ENCODE assay signal across 8 mouse cellular contexts in genomic region chr8:120371725-120372457, GRCm38 (mm10).
DNase-seq lines count a peak whose midpoint lies in the region; ATAC-seq and TF ChIP-seq lines count a peak whose summit lies in the region.

No protein-coding gene starts in this region.

- peak overlapping the region; percentile 83 for H3K27ac ChIP-seq in heart, embryonic 16.5 days (ENCODE audit: low read length)
- no peak overlapping the region for H3K27ac ChIP-seq in stomach, embryonic 14.5 days (ENCODE audit: low read length)
- no peak overlapping the region for H3K27ac ChIP-seq in stomach, postnatal 0 days (replicated peaks)
- H3K27ac ChIP-seq in liver, embryonic 14.5 days = peak overlapping the region; percentile 97

- H3K27me3 ChIP-seq in heart, embryonic 16.5 days (ENCODE audit: control insufficient read depth, insufficient read depth, low read length) = no peaks in the 10 kb centered on the region
- H3K27me3 ChIP-seq in stomach, embryonic 14.5 days (ENCODE audit: control insufficient read depth, insufficient read depth, low read length) = no peaks in the 10 kb centered on the region
- no peaks in the 10 kb centered on the region for H3K27me3 ChIP-seq in stomach, postnatal 0 days (ENCODE audit: control insufficient read depth, insufficient read depth, low read length)
- H3K27me3 ChIP-seq in liver, embryonic 14.5 days (ENCODE audit: control insufficient read depth, insufficient read depth, low read length) = no peaks in the 10 kb centered on the region

- H3K4me2 ChIP-seq in heart, embryonic 16.5 days (ENCODE audit: low read depth, low read length) = peak overlapping the region; percentile 14; the same call in 1 of the 2 replicates
- H3K4me2 ChIP-seq in stomach, embryonic 14.5 days (replicated peaks; ENCODE audit: low read depth, low read length) = no peak overlapping the region
- H3K4me2 ChIP-seq in stomach, postnatal 0 days (replicated peaks; ENCODE audit: low read depth) = no peak overlapping the region
- H3K4me2 ChIP-seq in liver, embryonic 14.5 days (ENCODE audit: low read depth) = peak overlapping the region; percentile 94

- intact Hi-C loops in heart, postnatal 36 days (cut with DNase I) = no loop called here

- peak overlapping the region; percentile 52 for H3K9ac ChIP-seq in heart, embryonic 16.5 days (ENCODE audit: low read length)
- H3K9ac ChIP-seq in stomach, embryonic 14.5 days (replicated peaks; ENCODE audit: low read depth, low read length) = no peak overlapping the region
- no peak overlapping the region for H3K9ac ChIP-seq in stomach, postnatal 0 days (ENCODE audit: low read length)
- peak overlapping the region; percentile 86 for H3K9ac ChIP-seq in liver, embryonic 14.5 days (replicated peaks)

- H3K36me3 ChIP-seq in heart, embryonic 16.5 days (ENCODE audit: control insufficient read depth, insufficient read depth) = no peaks in the 10 kb centered on the region
- H3K36me3 ChIP-seq in stomach, embryonic 14.5 days (ENCODE audit: control insufficient read depth, insufficient read depth, low read length) = no peaks in the 10 kb centered on the region
- no peaks in the 10 kb centered on the region for H3K36me3 ChIP-seq in stomach, postnatal 0 days (ENCODE audit: control insufficient read depth, insufficient read depth, low read length)
- H3K36me3 ChIP-seq in liver, embryonic 14.5 days (replicated peaks; ENCODE audit: control insufficient read depth, insufficient read depth, low read depth) = no peaks in the 10 kb centered on the region

- no peak for TF ChIP-seq EP300 in stomach, postnatal 0 days (optimal IDR thresholded peaks at IDR 0.05)
- TF ChIP-seq EP300 in liver, embryonic 14.5 days (IDR thresholded peaks at IDR 0.05; ENCODE audit: low read depth) = peak; percentile 100

- no peaks in the 10 kb centered on the region for H3K9me3 ChIP-seq in heart, embryonic 16.5 days (replicated peaks; ENCODE audit: control insufficient read depth, low read length)
- no peaks in the 10 kb centered on the region for H3K9me3 ChIP-seq in stomach, embryonic 14.5 days (ENCODE audit: control insufficient read depth, low read depth, low read length)
- H3K9me3 ChIP-seq in stomach, postnatal 0 days (ENCODE audit: control insufficient read depth, low read length) = no peaks in the 10 kb centered on the region
- H3K9me3 ChIP-seq in liver, embryonic 14.5 days (ENCODE audit: control insufficient read depth, low read length) = no peaks in the 10 kb centered on the region

- no peak overlapping the region for H3K4me3 ChIP-seq in heart, embryonic 16.5 days (ENCODE audit: low read length)
- H3K4me3 ChIP-seq in stomach, embryonic 14.5 days (ENCODE audit: low read depth, low read length) = no peak overlapping the region
- no peak overlapping the region for H3K4me3 ChIP-seq in stomach, postnatal 0 days (ENCODE audit: low read depth, low read length)
- peak overlapping the region; percentile 9 to 33; a peak in 3 of 4 replicates for H3K4me3 ChIP-seq in liver, embryonic 14.5 days (ENCODE audit: insufficient read depth in 1 of 2, low read depth in 2 of 2, low read length in 2 of 2)

- WGBS in heart, embryonic 16.5 days = 34% methylated on average over 8 of the region's 8 CpGs
- 61% methylated on average over 8 of the region's 8 CpGs for WGBS in stomach, embryonic 14.5 days
- WGBS in stomach, postnatal 0 days = 62% methylated on average over 8 of the region's 8 CpGs
- 10% methylated on average over 8 of the region's 8 CpGs for WGBS in liver, embryonic 14.5 days (ENCODE audit: insufficient replicate concordance)

- DNase-seq in heart, postnatal 36 days = no peak
- DNase-seq in stomach, postnatal 0 days (ENCODE audit: low spot score) = no peak
- DNase-seq in liver, embryonic 14.5 days (ENCODE audit: low read depth in 3 of 3, low spot score in 3 of 3) = peak; percentile 93 to 97 (median 96)
- DNase-seq in cerebellum, adult 11 months = no peak
- no peak for DNase-seq in cerebellum, adult 8-10 months

- TF ChIP-seq CTCF in stomach, postnatal 0 days (IDR thresholded peaks at IDR 0.05; ENCODE audit: low read depth) = no peak
- 0 out of 2 replicates have a peak, but pooled peaks have one; percentile 21 for TF ChIP-seq CTCF in liver, embryonic 14.5 days (IDR thresholded peaks at IDR 0.05; ENCODE audit: low read depth)

- peak; percentile 29 for ATAC-seq in heart, embryonic 16.5 days (replicated peaks; ENCODE audit: extremely low read depth, insufficient read depth, low FRiP score)
- peak; percentile 60; the same call in 1 of the 2 replicates for ATAC-seq in stomach, embryonic 14.5 days (ENCODE audit: insufficient number of reproducible peaks, insufficient read depth, low FRiP score, low read depth)
- ATAC-seq in stomach, postnatal 0 days (ENCODE audit: low FRiP score, low TSS enrichment) = no peak
- ATAC-seq in liver, embryonic 14.5 days (ENCODE audit: insufficient read depth) = peak; percentile 85
- ATAC-seq in inflammation-experienced regulatory T-cells, adult 6 months = no peak

- H3K4me1 ChIP-seq in heart, embryonic 16.5 days (ENCODE audit: control insufficient read depth, insufficient read depth, low read length) = peaks cover 82% of the 10 kb centered on the region
- H3K4me1 ChIP-seq in stomach, embryonic 14.5 days (ENCODE audit: control insufficient read depth, insufficient read depth, low read length) = peaks cover 48% of the 10 kb centered on the region
- H3K4me1 ChIP-seq in stomach, postnatal 0 days (replicated peaks; ENCODE audit: control insufficient read depth, insufficient read depth) = peaks cover 22% of the 10 kb centered on the region
- H3K4me1 ChIP-seq in liver, embryonic 14.5 days (replicated peaks; ENCODE audit: control insufficient read depth in 2 of 2, insufficient read depth in 2 of 2, low read length in 1 of 2) = peaks cover 85 to 88% of the 10 kb centered on the region in 2 experiments

Comparison
In these comparisons a context has a peak if more than half of its experiments do, and no peak if none do; other contexts are left out.
1. ATAC-seq: peak in heart, embryonic 16.5 days (single experiment), stomach, embryonic 14.5 days (single experiment) and liver, embryonic 14.5 days (single experiment); none in stomach, postnatal 0 days (single experiment) and inflammation-experienced regulatory T-cells, adult 6 months (single experiment).
2. H3K27ac ChIP-seq: peak in heart, embryonic 16.5 days (single experiment) and liver, embryonic 14.5 days (single experiment); none in stomach, embryonic 14.5 days (single experiment) and stomach, postnatal 0 days (single experiment).
3. H3K4me2 ChIP-seq: peak in heart, embryonic 16.5 days (single experiment) and liver, embryonic 14.5 days (single experiment); none in stomach, embryonic 14.5 days (single experiment) and stomach, postnatal 0 days (single experiment).
4. H3K4me3 ChIP-seq: peak in liver, embryonic 14.5 days (2 of 2); none in heart, embryonic 16.5 days (single experiment), stomach, embryonic 14.5 days (single experiment) and stomach, postnatal 0 days (single experiment).
5. H3K9ac ChIP-seq: peak in heart, embryonic 16.5 days (single experiment) and liver, embryonic 14.5 days (single experiment); none in stomach, embryonic 14.5 days (single experiment) and stomach, postnatal 0 days (single experiment).
6. DNase-seq: peak in liver, embryonic 14.5 days (3 of 3); none in heart, postnatal 36 days (0 of 2), stomach, postnatal 0 days (single experiment), cerebellum, adult 11 months (single experiment) and cerebellum, adult 8-10 months (single experiment).